Mouse (Mus musculus): Measurements from ENCODE around the gene Ube2h. TPM values are rescaled to one million over a fixed set of nuclear protein-coding genes. Genes with fewer than 3 reads are reported as not detected.

The Ube2h gene
- polyA plus RNA-seq, 1 experiment from 2014 or later: 68.1 TPM

GRCm38 (mm10) chr6:30228921-30229320 lies 75.4 kb downstream of the Ube2h start:
- Histone ChIP-seq H3K4me1 (ENCODE audit: control insufficient read depth, insufficient read depth, low read length) (no peaks in the 10 kb centered on the region), H3K9me3 (ENCODE audit: control insufficient read depth, low read length) (no peaks in the 10 kb centered on the region), H3K4me2 (replicated peaks; ENCODE audit: low read depth, low read length) (no peak overlapping the region), H3K36me3 (ENCODE audit: control insufficient read depth, insufficient read depth, low read length) (peaks cover 8% of the 10 kb centered on the region; the same call in 1 of the 2 replicates), H3K9ac (ENCODE audit: low read depth, low read length) (no peak overlapping the region), H3K4me3 (ENCODE audit: low read length) (no peak overlapping the region), H3K27ac (ENCODE audit: low read depth, low read length) (no peak overlapping the region), H3K27me3 (ENCODE audit: control insufficient read depth, insufficient read depth, low read length) (no peaks in the 10 kb centered on the region)
- 81% methylated on average over 2 of the region's 2 CpGs for WGBS
- ATAC-seq (ENCODE audit: low FRiP score, low TSS enrichment): no peak

DNA sequence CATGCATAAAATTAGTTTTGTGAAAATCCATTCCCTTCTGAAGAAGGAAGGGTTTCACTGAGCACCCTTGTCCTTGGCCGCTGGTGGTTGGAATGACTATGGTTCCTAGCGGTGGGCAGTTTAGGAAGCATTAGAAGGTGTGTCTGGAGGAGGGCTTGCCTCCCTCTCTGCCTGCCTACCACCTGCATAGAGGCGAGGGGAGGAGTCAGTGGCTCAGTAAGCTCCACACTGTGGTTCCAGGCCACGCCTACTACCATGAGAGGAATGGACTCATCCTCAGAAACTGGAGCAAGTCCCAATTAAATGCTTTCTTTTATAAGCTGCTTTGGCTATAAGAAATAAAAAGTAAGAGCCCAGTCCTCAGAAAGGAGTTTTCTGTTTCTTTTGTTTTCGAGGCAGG lies 76.0 kb downstream of the Ube2h start:
- WGBS: 70% methylated on average over 5 of the region's 5 CpGs
- peaks cover 8% of the 10 kb centered on the region; the same call in 1 of the 2 replicates for H3K36me3 ChIP-seq (ENCODE audit: control insufficient read depth, insufficient read depth, low read length)
- no peak overlapping the region for H3K4me3 ChIP-seq (ENCODE audit: low read length)
- H3K9ac ChIP-seq (ENCODE audit: low read depth, low read length): no peak overlapping the region
- H3K4me2 ChIP-seq (replicated peaks; ENCODE audit: low read depth, low read length): no peak overlapping the region
- H3K27me3 ChIP-seq (ENCODE audit: control insufficient read depth, insufficient read depth, low read length): no peaks in the 10 kb centered on the region
- H3K27ac ChIP-seq (ENCODE audit: low read depth, low read length): no peak overlapping the region
- ATAC-seq (ENCODE audit: low FRiP score, low TSS enrichment): no peak
- no peaks in the 10 kb centered on the region for H3K4me1 ChIP-seq (ENCODE audit: control insufficient read depth, insufficient read depth, low read length)
- no peaks in the 10 kb centered on the region for H3K9me3 ChIP-seq (ENCODE audit: control insufficient read depth, low read length)

- H3K27me3 ChIP-seq (ENCODE audit: control insufficient read depth, insufficient read depth, low read length): no peaks in the 10 kb centered on the region
- ATAC-seq (ENCODE audit: low FRiP score, low TSS enrichment): no peak
- no peak overlapping the region for H3K9ac ChIP-seq (ENCODE audit: low read depth, low read length)
- WGBS: 80% methylated on average over 7 of the region's 7 CpGs
- H3K4me1 ChIP-seq (ENCODE audit: control insufficient read depth, insufficient read depth, low read length): no peaks in the 10 kb centered on the region
- H3K4me2 ChIP-seq (replicated peaks; ENCODE audit: low read depth, low read length): no peak overlapping the region
- H3K4me3 ChIP-seq (ENCODE audit: low read length): no peak overlapping the region
- peaks cover 8% of the 10 kb centered on the region; the same call in 1 of the 2 replicates for H3K36me3 ChIP-seq (ENCODE audit: control insufficient read depth, insufficient read depth, low read length)
- no peaks in the 10 kb centered on the region for H3K9me3 ChIP-seq (ENCODE audit: control insufficient read depth, low read length)
- no peak overlapping the region for H3K27ac ChIP-seq (ENCODE audit: low read depth, low read length)
Measured at GRCm38 (mm10) chr6:30226971-30227700, 77.2 kb downstream of the Ube2h start.

DNA sequence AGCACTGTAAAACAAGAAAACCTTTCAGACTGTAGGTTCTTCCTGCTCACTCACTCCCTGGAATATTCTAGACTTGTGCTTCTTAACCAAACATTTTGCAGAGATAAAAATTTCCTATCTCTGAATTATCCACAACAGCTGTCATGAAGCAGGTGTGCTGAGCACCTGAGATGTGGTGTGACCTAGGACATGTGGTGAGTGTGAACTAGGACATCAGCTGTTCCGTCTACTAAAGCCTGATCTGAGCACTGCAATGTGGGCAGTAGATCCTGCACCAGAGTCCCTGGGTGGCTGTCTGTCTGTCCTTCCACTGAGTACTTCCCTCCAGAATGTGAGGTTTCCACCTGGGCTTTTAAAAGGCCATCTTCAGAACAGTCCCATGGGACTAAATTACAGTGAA lies 79.6 kb downstream of the Ube2h start:
- Histone ChIP-seq H3K9ac (ENCODE audit: low read depth, low read length) (no peak overlapping the region), H3K36me3 (ENCODE audit: control insufficient read depth, insufficient read depth, low read length) (peaks cover 23% of the 10 kb centered on the region), H3K27me3 (ENCODE audit: control insufficient read depth, insufficient read depth, low read length) (no peaks in the 10 kb centered on the region), H3K27ac (ENCODE audit: low read depth, low read length) (no peak overlapping the region), H3K4me2 (replicated peaks; ENCODE audit: low read depth, low read length) (no peak overlapping the region), H3K4me1 (ENCODE audit: control insufficient read depth, insufficient read depth, low read length) (no peaks in the 10 kb centered on the region), H3K9me3 (ENCODE audit: control insufficient read depth, low read length) (no peaks in the 10 kb centered on the region), H3K4me3 (ENCODE audit: low read length) (no peak overlapping the region)
- no peak for ATAC-seq (ENCODE audit: low FRiP score, low TSS enrichment)
- WGBS: 91% methylated on average over 1 of the region's 1 CpGs

DNA sequence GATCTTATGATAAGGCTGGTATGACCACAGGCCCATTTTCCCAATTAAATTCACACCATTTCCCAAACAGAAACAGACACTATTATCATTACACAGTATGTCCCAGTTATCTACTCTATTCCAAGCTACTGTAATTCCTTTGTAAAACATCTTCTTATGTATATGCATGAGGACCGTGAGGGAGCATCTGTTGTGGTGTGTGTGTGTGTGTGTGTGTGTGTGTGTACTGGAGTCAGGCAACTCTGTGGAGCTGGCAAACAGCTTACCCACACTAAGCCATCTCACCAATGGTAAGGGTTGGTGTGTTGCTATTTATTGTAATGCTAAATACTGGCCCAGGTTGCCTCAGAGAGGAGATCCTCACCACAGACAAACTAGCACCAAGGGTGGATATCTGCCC lies 82.0 kb downstream of the Ube2h start:
- Histone ChIP-seq H3K27ac (ENCODE audit: low read depth, low read length) (no peak overlapping the region), H3K4me1 (ENCODE audit: control insufficient read depth, insufficient read depth, low read length) (no peaks in the 10 kb centered on the region), H3K27me3 (ENCODE audit: control insufficient read depth, insufficient read depth, low read length) (no peaks in the 10 kb centered on the region), H3K4me2 (replicated peaks; ENCODE audit: low read depth, low read length) (no peak overlapping the region), H3K36me3 (ENCODE audit: control insufficient read depth, insufficient read depth, low read length) (peaks cover 36% of the 10 kb centered on the region), H3K9ac (ENCODE audit: low read depth, low read length) (no peak overlapping the region), H3K9me3 (ENCODE audit: control insufficient read depth, low read length) (no peaks in the 10 kb centered on the region), H3K4me3 (ENCODE audit: low read length) (no peak overlapping the region)
- 95% methylated on average over 1 of the region's 1 CpGs for WGBS
- no peak for ATAC-seq (ENCODE audit: low FRiP score, low TSS enrichment)

DNA sequence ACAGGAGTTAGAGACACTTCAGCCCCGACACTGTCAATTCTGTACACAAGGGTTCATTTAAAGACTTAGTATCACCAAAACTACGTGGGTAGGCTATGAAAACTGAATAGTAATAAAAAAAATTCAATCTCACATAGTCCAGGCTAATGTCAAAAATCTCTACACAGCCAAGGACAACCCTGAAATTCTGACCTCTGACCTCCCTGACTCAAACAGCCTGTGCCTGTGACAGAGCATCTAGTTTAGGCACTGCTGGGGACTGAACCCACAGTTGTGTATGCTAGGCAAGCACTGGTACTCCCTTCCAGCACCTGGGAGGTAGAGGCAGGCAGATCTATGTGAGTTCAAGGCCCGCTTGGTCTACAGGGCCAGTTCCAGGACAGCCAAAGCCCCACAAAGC lies 86.8 kb downstream of the Ube2h start:
- no peak overlapping the region for H3K4me3 ChIP-seq (ENCODE audit: low read length)
- H3K9me3 ChIP-seq (ENCODE audit: control insufficient read depth, low read length): no peaks in the 10 kb centered on the region
- WGBS: 88% methylated on average over 3 of the region's 3 CpGs
- H3K36me3 ChIP-seq (ENCODE audit: control insufficient read depth, insufficient read depth, low read length): peaks cover 40% of the 10 kb centered on the region
- no peak overlapping the region for H3K27ac ChIP-seq (ENCODE audit: low read depth, low read length)
- no peak for ATAC-seq (ENCODE audit: low FRiP score, low TSS enrichment)
- no peaks in the 10 kb centered on the region for H3K27me3 ChIP-seq (ENCODE audit: control insufficient read depth, insufficient read depth, low read length)
- no peaks in the 10 kb centered on the region for H3K4me1 ChIP-seq (ENCODE audit: control insufficient read depth, insufficient read depth, low read length)
- no peak overlapping the region for H3K9ac ChIP-seq (ENCODE audit: low read depth, low read length)
- H3K4me2 ChIP-seq (replicated peaks; ENCODE audit: low read depth, low read length): no peak overlapping the region

- no peak overlapping the region for H3K9ac ChIP-seq (ENCODE audit: low read depth, low read length)
- no peaks in the 10 kb centered on the region for H3K9me3 ChIP-seq (ENCODE audit: control insufficient read depth, low read length)
- H3K4me3 ChIP-seq (ENCODE audit: low read length): no peak overlapping the region
- no peak for ATAC-seq (ENCODE audit: low FRiP score, low TSS enrichment)
- H3K4me1 ChIP-seq (ENCODE audit: control insufficient read depth, insufficient read depth, low read length): no peaks in the 10 kb centered on the region
- H3K27ac ChIP-seq (ENCODE audit: low read depth, low read length): no peak overlapping the region
- peaks cover 19% of the 10 kb centered on the region for H3K36me3 ChIP-seq (ENCODE audit: control insufficient read depth, insufficient read depth, low read length)
- WGBS: 91% methylated on average over 8 of the region's 8 CpGs
- H3K4me2 ChIP-seq (replicated peaks; ENCODE audit: low read depth, low read length): no peak overlapping the region
- no peaks in the 10 kb centered on the region for H3K27me3 ChIP-seq (ENCODE audit: control insufficient read depth, insufficient read depth, low read length)
Measured at GRCm38 (mm10) chr6:30212468-30212867, 91.9 kb downstream of the Ube2h start.

DNA sequence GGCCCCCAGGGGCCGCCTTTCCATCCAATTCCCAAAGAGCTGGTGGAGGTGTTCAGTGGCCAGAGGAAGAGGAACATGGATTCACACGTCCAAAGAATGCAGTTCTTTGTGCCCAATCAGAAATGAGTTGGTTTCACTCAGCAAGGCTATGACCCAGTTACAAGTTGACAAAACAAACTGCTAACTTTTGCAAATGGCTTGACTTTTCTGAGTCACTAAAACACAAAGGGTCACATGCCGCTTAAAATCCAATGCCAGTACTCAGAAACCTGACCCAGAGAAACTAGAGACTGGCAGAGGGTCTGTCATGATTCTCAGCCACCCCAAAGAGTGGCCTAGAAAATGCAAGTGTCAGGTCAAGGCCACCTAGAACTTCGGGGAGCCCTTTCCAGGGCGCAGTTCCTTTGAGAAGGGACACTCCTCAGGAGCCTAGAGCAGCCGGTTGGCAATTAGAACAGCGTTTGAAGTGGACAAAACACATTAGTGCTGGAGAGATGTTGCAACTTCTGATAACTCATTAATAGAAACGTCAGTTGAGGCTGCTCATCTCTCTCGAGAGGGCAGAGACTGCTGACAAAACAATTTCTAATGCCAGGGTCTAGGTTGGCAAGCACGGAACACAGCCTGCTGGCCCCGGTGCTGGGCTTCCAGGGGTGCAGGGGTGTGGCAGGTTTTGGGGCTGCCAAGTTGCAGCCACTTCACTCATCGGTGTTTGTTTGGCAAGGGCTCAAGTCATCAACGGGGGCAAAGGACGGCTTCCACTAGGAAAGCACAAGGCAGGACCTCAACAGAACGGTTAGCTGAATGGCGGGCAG lies 92.5 kb downstream of the Ube2h start:
- no peak overlapping the region for H3K4me2 ChIP-seq (replicated peaks; ENCODE audit: low read depth, low read length)
- WGBS: 77% methylated on average over 16 of the region's 16 CpGs
- no peaks in the 10 kb centered on the region for H3K9me3 ChIP-seq (ENCODE audit: control insufficient read depth, low read length)
- no peak overlapping the region for H3K4me3 ChIP-seq (ENCODE audit: low read length)
- H3K27me3 ChIP-seq (ENCODE audit: control insufficient read depth, insufficient read depth, low read length): no peaks in the 10 kb centered on the region
- peaks cover 16% of the 10 kb centered on the region for H3K36me3 ChIP-seq (ENCODE audit: control insufficient read depth, insufficient read depth, low read length)
- H3K4me1 ChIP-seq (ENCODE audit: control insufficient read depth, insufficient read depth, low read length): no peaks in the 10 kb centered on the region
- no peak overlapping the region for H3K9ac ChIP-seq (ENCODE audit: low read depth, low read length)
- no peak for ATAC-seq (ENCODE audit: low FRiP score, low TSS enrichment)
- no peak overlapping the region for H3K27ac ChIP-seq (ENCODE audit: low read depth, low read length)

DNA sequence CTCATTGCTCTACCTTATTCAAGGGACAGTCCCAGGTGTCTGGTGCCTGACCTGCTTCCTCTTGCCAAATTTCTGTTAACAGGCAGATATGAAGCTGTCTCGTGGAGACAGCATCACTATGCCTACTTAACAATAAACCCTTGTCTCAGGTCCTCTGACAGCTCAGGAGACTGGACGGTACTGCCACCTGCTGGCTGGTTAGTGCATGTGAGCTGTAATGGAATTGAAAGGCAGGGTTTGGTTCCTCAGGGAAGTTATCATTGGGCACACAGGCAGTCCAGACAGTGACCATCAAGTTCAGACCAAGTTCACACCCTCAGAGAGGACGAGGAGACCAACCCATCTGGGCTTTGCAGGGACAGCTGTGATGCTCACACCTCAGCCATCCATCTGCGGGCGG lies 93.6 kb downstream of the Ube2h start:
- WGBS: 29% methylated on average over 5 of the region's 5 CpGs
- 0 out of 2 replicates have a peak, but pooled peaks have one; percentile 24 for ATAC-seq (ENCODE audit: low FRiP score, low TSS enrichment)

More for the DNA sequence above, 93.6 kb downstream of the Ube2h start:
- H3K36me3 ChIP-seq (ENCODE audit: control insufficient read depth, insufficient read depth, low read length): peaks cover 15% of the 10 kb centered on the region
- no peak overlapping the region for H3K9ac ChIP-seq (ENCODE audit: low read depth, low read length)
- H3K4me3 ChIP-seq (ENCODE audit: low read length): no peak overlapping the region
- no peaks in the 10 kb centered on the region for H3K27me3 ChIP-seq (ENCODE audit: control insufficient read depth, insufficient read depth, low read length)
- H3K27ac ChIP-seq (ENCODE audit: low read depth, low read length): no peak overlapping the region
- no peaks in the 10 kb centered on the region for H3K9me3 ChIP-seq (ENCODE audit: control insufficient read depth, low read length)
- no peak overlapping the region for H3K4me2 ChIP-seq (replicated peaks; ENCODE audit: low read depth, low read length)
- no peaks in the 10 kb centered on the region for H3K4me1 ChIP-seq (ENCODE audit: control insufficient read depth, insufficient read depth, low read length)

Data from kidney, embryonic 14.5 days (tissue).